In genomic region chr7:6729061-6729817, GRCm38 (mm10) we compare ENCODE assay signal across 9 mouse cellular contexts. TPM values are rescaled to one million over a fixed set of nuclear protein-coding genes. Genes with fewer than 3 reads are reported as not detected.
DNase-seq lines count a peak whose midpoint lies in the region; ATAC-seq and TF ChIP-seq lines count a peak whose summit lies in the region.
"Had no signal": no experiment of that assay in that cellular context is flagged by ENCODE, and none has a peak within 500 bp of the region (broad histone marks: within the 10 kb centered on the region; RNA-seq: fewer than 3 reads in every experiment).

No protein-coding gene starts in this region.

- peak overlapping the region; percentile 89 for H3K27ac ChIP-seq in heart, embryonic 10.5 days
- H3K27ac ChIP-seq in kidney, embryonic 14.5 days (ENCODE audit: low read depth, low read length), result peak overlapping the region; percentile 88
- H3K27ac ChIP-seq in limb, embryonic 14.5 days (replicated peaks; ENCODE audit: low read depth, low read length), result peak overlapping the region; percentile 89
- peak overlapping the region; percentile 92 for H3K27ac ChIP-seq in midbrain, embryonic 15.5 days

- peak overlapping the region; percentile 57 for H3K4me2 ChIP-seq in kidney, embryonic 14.5 days (replicated peaks; ENCODE audit: low read depth, low read length)
- peak overlapping the region; percentile 41 for H3K4me2 ChIP-seq in limb, embryonic 14.5 days (replicated peaks; ENCODE audit: low read depth, low read length, severe bottlenecking)
- H3K4me2 ChIP-seq in midbrain, embryonic 15.5 days, result peak overlapping the region; percentile 50

- H3K79me3 ChIP-seq in C2C12 (ENCODE audit: low read depth), result peaks cover 9% of the 10 kb centered on the region

- TF ChIP-seq POLR2A in limb, embryonic 14.5 days (IDR thresholded peaks at IDR 0.05; ENCODE audit: borderline replicate concordance, extremely low read depth, insufficient read depth, insufficient read length), result 0 out of 2 replicates have a peak, but pooled peaks have one; percentile 34

- peak overlapping the region; percentile 70 for H3ac ChIP-seq in C2C12 (ENCODE audit: control insufficient read depth, insufficient read length, low read depth)

- peak; percentile 92 for DNase-seq in brain, embryonic 18.5 days (ENCODE audit: low read depth, low spot score)
- peak; percentile 98 for DNase-seq in heart, embryonic 10.5 days (ENCODE audit: low spot score)
- peak; percentile 97 for DNase-seq in limb, embryonic 14.5 days (ENCODE audit: low spot score)
- peak; percentile 9 for DNase-seq in splenic B cell, adult 2 months (ENCODE audit: low read depth, low spot score)

- peak; percentile 39; the same call in 1 of the 2 replicates for ATAC-seq in erythroid progenitor cell, adult 5-6 weeks (replicated peaks; ENCODE audit: low FRiP score, poor library complexity, severe bottlenecking)
- peak; percentile 59 for ATAC-seq in kidney, embryonic 14.5 days (ENCODE audit: low FRiP score, low TSS enrichment)
- peak; percentile 64 for ATAC-seq in limb, embryonic 14.5 days (ENCODE audit: low FRiP score, low read depth)
- peak; percentile 51 for ATAC-seq in midbrain, embryonic 15.5 days (replicated peaks)

- H3K36me3 ChIP-seq in C2C12 (ENCODE audit: control insufficient read depth, insufficient read depth), result no peaks in the 10 kb centered on the region
- peaks cover 34% of the 10 kb centered on the region for H3K36me3 ChIP-seq in heart, embryonic 10.5 days
- H3K36me3 ChIP-seq in kidney, embryonic 14.5 days (ENCODE audit: control insufficient read depth, insufficient read depth, low read length), result peaks cover 16% of the 10 kb centered on the region; the same call in 1 of the 2 replicates
- H3K36me3 ChIP-seq in limb, embryonic 14.5 days (ENCODE audit: control insufficient read depth, insufficient read depth, low read length), result peaks cover 21% of the 10 kb centered on the region
- no peaks in the 10 kb centered on the region for H3K36me3 ChIP-seq in midbrain, embryonic 15.5 days (replicated peaks)
- no peaks in the 10 kb centered on the region for H3K36me3 ChIP-seq in splenic B cell, adult 2 months (ENCODE audit: control insufficient read depth, insufficient read depth, low read length, poor library complexity, severe bottlenecking)

- WGBS in heart, embryonic 10.5 days, result 40% methylated on average over 37 of the region's 37 CpGs
- 57% methylated on average over 37 of the region's 37 CpGs for WGBS in kidney, embryonic 14.5 days
- 52% methylated on average over 37 of the region's 37 CpGs for WGBS in limb, embryonic 14.5 days
- 54% methylated on average over 37 of the region's 37 CpGs for WGBS in midbrain, embryonic 15.5 days

- H3K9me3 ChIP-seq in heart, embryonic 10.5 days, result peaks cover 40% of the 10 kb centered on the region
- H3K9me3 ChIP-seq in kidney, embryonic 14.5 days (ENCODE audit: control insufficient read depth, low read length), result peaks cover 37% of the 10 kb centered on the region
- peaks cover 38% of the 10 kb centered on the region for H3K9me3 ChIP-seq in limb, embryonic 14.5 days (ENCODE audit: control insufficient read depth, low read length)
- H3K9me3 ChIP-seq in midbrain, embryonic 15.5 days, result peaks cover 20% of the 10 kb centered on the region; the same call in 1 of the 2 replicates

- TF ChIP-seq CTCF in C2C12 (IDR thresholded peaks at IDR 0.05; ENCODE audit: control insufficient read depth, insufficient read depth, insufficient read length), result no peak

- peak overlapping the region; percentile 55 for H3K4me3 ChIP-seq in C2C12 (ENCODE audit: insufficient read depth, poor library complexity, severe bottlenecking)
- peak overlapping the region; percentile 68 for H3K4me3 ChIP-seq in heart, embryonic 10.5 days
- peak overlapping the region; percentile 66 for H3K4me3 ChIP-seq in kidney, embryonic 14.5 days (ENCODE audit: low read length)
- H3K4me3 ChIP-seq in limb, embryonic 14.5 days (replicated peaks; ENCODE audit: low read length), result peak overlapping the region; percentile 57
- peak overlapping the region; percentile 65 for H3K4me3 ChIP-seq in midbrain, embryonic 15.5 days

- H3K9ac ChIP-seq in kidney, embryonic 14.5 days (ENCODE audit: low read depth, low read length), result peak overlapping the region; percentile 74
- H3K9ac ChIP-seq in limb, embryonic 14.5 days (ENCODE audit: low read depth, low read length, severe bottlenecking), result peak overlapping the region; percentile 66
- H3K9ac ChIP-seq in midbrain, embryonic 15.5 days, result peak overlapping the region; percentile 71

- peaks cover 30% of the 10 kb centered on the region for H3K79me2 ChIP-seq in C2C12 (ENCODE audit: control insufficient read depth, insufficient read depth)

- H3K4me1 ChIP-seq in heart, embryonic 10.5 days, result no peaks in the 10 kb centered on the region
- H3K4me1 ChIP-seq in kidney, embryonic 14.5 days (ENCODE audit: control insufficient read depth, insufficient read depth, low read length), result no peaks in the 10 kb centered on the region
- H3K4me1 ChIP-seq in limb, embryonic 14.5 days (ENCODE audit: control insufficient read depth, insufficient read depth, low read length), result no peaks in the 10 kb centered on the region
- 0 out of 2 replicates have a peak, but pooled peaks cover 3% of the 10 kb centered on the region for H3K4me1 ChIP-seq in midbrain, embryonic 15.5 days

- no peaks in the 10 kb centered on the region for H3K27me3 ChIP-seq in C2C12 (ENCODE audit: control insufficient read depth, insufficient read depth, insufficient read length)
- no peaks in the 10 kb centered on the region for H3K27me3 ChIP-seq in heart, embryonic 10.5 days (ENCODE audit: insufficient read depth, poor library complexity, severe bottlenecking)
- H3K27me3 ChIP-seq in kidney, embryonic 14.5 days (ENCODE audit: control insufficient read depth, insufficient read depth, low read length), result no peaks in the 10 kb centered on the region
- no peaks in the 10 kb centered on the region for H3K27me3 ChIP-seq in limb, embryonic 14.5 days (ENCODE audit: control insufficient read depth, insufficient read depth, low read length)
- H3K27me3 ChIP-seq in midbrain, embryonic 15.5 days (replicated peaks), result no peaks in the 10 kb centered on the region
- H3K27me3 ChIP-seq in splenic B cell, adult 2 months (ENCODE audit: control insufficient read depth, insufficient read depth, low read length, poor library complexity, severe bottlenecking), result no peaks in the 10 kb centered on the region
- H3K27me3 ChIP-seq: CH12.LX had no signal

TF ChIP-seq in C2C12, 6 proteins besides CTCF, POLR2A, EP300 and RAD21:
- TF ChIP-seq FOSL1 (IDR thresholded peaks at IDR 0.05; ENCODE audit: insufficient read depth, low read length, poor library complexity, severe bottlenecking) (no peak), MYOG (IDR thresholded peaks at IDR 0.05; ENCODE audit: control insufficient read depth, extremely low read depth, insufficient read length) (no peak)
TF ChIP-seq in C2C12: peak in this region for 0.

RNA-seq across cellular contexts. Expression of gene Peg3, which starts 1.0 kb away (rescaled TPM):
- 53.8 TPM for polyA plus RNA-seq in C2C12 (2012; fragmentation: generic; extraction: Trizol)
- total RNA-seq in erythroid progenitor cell, adult 5-6 weeks (2015; ENCODE audit: low replicate concordance), result 0.36 TPM in 1 of 2 replicates, not detected in the other
- total RNA-seq in erythroid progenitor cell, adult 5-6 weeks (2017; ENCODE audit: low replicate concordance), result not detected in 2 replicates
- polyA plus RNA-seq in heart, embryonic 10.5 days (2016; fragmentation: Nextera tagmentation; extraction: Ambion mirVana), result 198 and 307 TPM in 2 replicates
- polyA plus RNA-seq in kidney, embryonic 14.5 days (2014; fragmentation: Nextera tagmentation; extraction: Ambion mirVana), result 111 and 222 TPM in 2 replicates
- 160 and 178 TPM in 2 replicates for polyA plus RNA-seq in limb, embryonic 14.5 days (2012; rRNA removed)
- 244 and 268 TPM in 2 replicates for polyA plus RNA-seq in limb, embryonic 14.5 days (2014; fragmentation: Nextera tagmentation; extraction: Ambion mirVana)
- polyA plus RNA-seq in midbrain, embryonic 15.5 days (2015; fragmentation: Nextera tagmentation; extraction: Ambion mirVana), result 95.1 and 98.5 TPM in 2 replicates
- total RNA-seq: CH12.LX had no signal

RNA-seq across cellular contexts. Expression of gene Usp29, which starts 1.1 kb away (rescaled TPM):
- polyA plus RNA-seq in C2C12 (2012; fragmentation: generic; extraction: Trizol), result 3.4 TPM
- not detected in 2 replicates for total RNA-seq in erythroid progenitor cell, adult 5-6 weeks (2015; ENCODE audit: low replicate concordance)
- total RNA-seq in erythroid progenitor cell, adult 5-6 weeks (2017; ENCODE audit: low replicate concordance), result not detected in 2 replicates
- 11.4 and 20.7 TPM in 2 replicates for polyA plus RNA-seq in heart, embryonic 10.5 days (2016; fragmentation: Nextera tagmentation; extraction: Ambion mirVana)
- 9.3 and 9.5 TPM in 2 replicates for polyA plus RNA-seq in kidney, embryonic 14.5 days (2014; fragmentation: Nextera tagmentation; extraction: Ambion mirVana)
- polyA plus RNA-seq in limb, embryonic 14.5 days (2012; rRNA removed), result 20.7 and 27.2 TPM in 2 replicates
- 10.7 and 11.9 TPM in 2 replicates for polyA plus RNA-seq in limb, embryonic 14.5 days (2014; fragmentation: Nextera tagmentation; extraction: Ambion mirVana)
- polyA plus RNA-seq in midbrain, embryonic 15.5 days (2015; fragmentation: Nextera tagmentation; extraction: Ambion mirVana), result 36.2 and 42.4 TPM in 2 replicates
- total RNA-seq: CH12.LX had no signal

RNA-seq across cellular contexts. Expression of gene Zim1, which starts 33.0 kb away (rescaled TPM):
- polyA plus RNA-seq in C2C12 (2012; fragmentation: generic; extraction: Trizol), result 1.2 TPM
- not detected in 2 replicates for total RNA-seq in erythroid progenitor cell, adult 5-6 weeks (2015; ENCODE audit: low replicate concordance)
- not detected in 2 replicates for total RNA-seq in erythroid progenitor cell, adult 5-6 weeks (2017; ENCODE audit: low replicate concordance)
- 9.4 and 17.2 TPM in 2 replicates for polyA plus RNA-seq in heart, embryonic 10.5 days (2016; fragmentation: Nextera tagmentation; extraction: Ambion mirVana)
- 4.7 and 6.0 TPM in 2 replicates for polyA plus RNA-seq in kidney, embryonic 14.5 days (2014; fragmentation: Nextera tagmentation; extraction: Ambion mirVana)
- polyA plus RNA-seq in limb, embryonic 14.5 days (2012; rRNA removed), result 69.0 and 72.6 TPM in 2 replicates
- polyA plus RNA-seq in limb, embryonic 14.5 days (2014; fragmentation: Nextera tagmentation; extraction: Ambion mirVana), result 9.4 and 14.3 TPM in 2 replicates
- polyA plus RNA-seq in midbrain, embryonic 15.5 days (2015; fragmentation: Nextera tagmentation; extraction: Ambion mirVana), result 6.7 and 7.8 TPM in 2 replicates
- total RNA-seq: CH12.LX had no signal

Comparison
In these comparisons a context has a peak if more than half of its experiments do, and no peak if none do; other contexts are left out.
1. Peak in every context shown above with its lines: DNase-seq, ATAC-seq, H3K4me3 ChIP-seq and H3K27ac ChIP-seq.
2. DNase-seq: peak in every context shown above with its lines; median percentile 98 in heart, embryonic 10.5 days; 97 in limb, embryonic 14.5 days; 92 in brain, embryonic 18.5 days; 9 in splenic B cell, adult 2 months.